In genomic region chr1:98179030-98179429, GRCm38 (mm10) we compare ENCODE assay signal across 9 mouse cellular contexts.
DNase-seq lines count a peak whose midpoint lies in the region; ATAC-seq lines count a peak whose summit lies in the region.
"Had no signal": no experiment of that assay in that cellular context is flagged by ENCODE, and none has a peak within 500 bp of the region (broad histone marks: within the 10 kb centered on the region; RNA-seq: fewer than 3 reads in every experiment).

No protein-coding gene starts in this region.

- no peak overlapping the region for H3K4me2 ChIP-seq in heart, embryonic 12.5 days
- H3K4me2 ChIP-seq in embryonic facial prominence, embryonic 14.5 days (ENCODE audit: low read depth, low read length) = no peak overlapping the region

- peak; percentile 60 for DNase-seq in heart, adult 8-10 months (ENCODE audit: low spot score)
- DNase-seq in 3T3-L1 (ENCODE audit: low read depth, low spot score) (peak; percentile 64), ZHBTc4 (ENCODE audit: low read depth, low spot score) (peak; percentile 40)
- DNase-seq in embryonic facial prominence, embryonic 14.5 days (ENCODE audit: low spot score) = peak; percentile 22
- peak; percentile 6 for DNase-seq in kidney, adult 11 months
- DNase-seq in lung, postnatal 10 days = peak; percentile 68
- DNase-seq in urinary bladder, postnatal 36 days (ENCODE audit: low spot score in 2 of 2) = peak; percentile 13 to 22

- H3K4me3 ChIP-seq in heart, embryonic 12.5 days = no peak overlapping the region
- H3K4me3 ChIP-seq in embryonic facial prominence, embryonic 14.5 days (ENCODE audit: low read depth, low read length) = no peak overlapping the region
- H3K4me3 ChIP-seq: myocyte had no signal

- no peak for ATAC-seq in heart, embryonic 12.5 days (ENCODE audit: insufficient number of reproducible peaks, low FRiP score)
- ATAC-seq in embryonic facial prominence, embryonic 14.5 days (ENCODE audit: low read depth) = peak; percentile 51; the same call in 1 of the 2 replicates

- no peaks in the 10 kb centered on the region for H3K36me3 ChIP-seq in heart, embryonic 12.5 days
- H3K36me3 ChIP-seq in embryonic facial prominence, embryonic 14.5 days (ENCODE audit: control insufficient read depth, insufficient read depth, low read length) = no peaks in the 10 kb centered on the region

- H3K9me3 ChIP-seq in heart, embryonic 12.5 days (replicated peaks) = no peaks in the 10 kb centered on the region
- H3K9me3 ChIP-seq in embryonic facial prominence, embryonic 14.5 days (ENCODE audit: control insufficient read depth, low read length) = no peaks in the 10 kb centered on the region

- H3K27me3 ChIP-seq in heart, embryonic 12.5 days (replicated peaks) = no peaks in the 10 kb centered on the region
- H3K27me3 ChIP-seq in embryonic facial prominence, embryonic 14.5 days (replicated peaks; ENCODE audit: control insufficient read depth, insufficient read depth, low read length) = no peaks in the 10 kb centered on the region

- 32% methylated on average over 1 of the region's 1 CpGs for WGBS in heart, embryonic 12.5 days
- 33% methylated on average over 1 of the region's 1 CpGs for WGBS in embryonic facial prominence, embryonic 14.5 days

- H3K27ac ChIP-seq in heart, embryonic 12.5 days (ENCODE audit: poor library complexity, severe bottlenecking) = no peak overlapping the region
- H3K27ac ChIP-seq in embryonic facial prominence, embryonic 14.5 days (replicated peaks; ENCODE audit: low read depth, low read length) = no peak overlapping the region

- H3K4me1 ChIP-seq in heart, embryonic 12.5 days (replicated peaks) = 0 out of 2 replicates have a peak, but pooled peaks cover 2% of the 10 kb centered on the region
- peaks cover 5% of the 10 kb centered on the region; the same call in 1 of the 2 replicates for H3K4me1 ChIP-seq in embryonic facial prominence, embryonic 14.5 days (ENCODE audit: control insufficient read depth, insufficient read depth, low read length)

- no peak overlapping the region for H3K9ac ChIP-seq in heart, embryonic 12.5 days
- H3K9ac ChIP-seq in embryonic facial prominence, embryonic 14.5 days (ENCODE audit: low read depth, low read length) = no peak overlapping the region

Comparison
In these comparisons a context has a peak if more than half of its experiments do, and no peak if none do; other contexts are left out.
1. DNase-seq: peak in every context shown above with its lines; median percentile 68 in lung, postnatal 10 days; 64 in 3T3-L1; 60 in heart, adult 8-10 months; 40 in ZHBTc4; 22 in embryonic facial prominence, embryonic 14.5 days; 18 in urinary bladder, postnatal 36 days; 6 in kidney, adult 11 months.